Mouse (Mus musculus) stomach, postnatal 0 days (tissue): ENCODE measurements around the gene Iqch.

Experiments
- CTCF ChIP-seq: IDR thresholded peaks from 2 replicates; pipeline ENCODE4 v1.5.1; 2016; ENCODE audit warnings: antibody characterized with exemption, low read depth, mild to moderate bottlenecking, moderate library complexity
- EP300 ChIP-seq: optimal IDR thresholded peaks from 2 replicates; pipeline ENCODE3; 2016; ENCODE audit warnings: antibody characterized with exemption

- TF ChIP-seq EP300 (no peak), CTCF (no peak)
These were observed 145.9 kb downstream of the Iqch start for GRCm38 (mm10) chr9:63456401-63456800.
